Mouse (Mus musculus): Measurements from ENCODE around the gene Jrkl. TPM values are rescaled to one million over a fixed set of nuclear protein-coding genes. Genes with fewer than 3 reads are reported as not detected.

The Jrkl gene
- polyA plus RNA-seq, 1 experiment from 2014 or later = 3.3 TPM

DNA sequence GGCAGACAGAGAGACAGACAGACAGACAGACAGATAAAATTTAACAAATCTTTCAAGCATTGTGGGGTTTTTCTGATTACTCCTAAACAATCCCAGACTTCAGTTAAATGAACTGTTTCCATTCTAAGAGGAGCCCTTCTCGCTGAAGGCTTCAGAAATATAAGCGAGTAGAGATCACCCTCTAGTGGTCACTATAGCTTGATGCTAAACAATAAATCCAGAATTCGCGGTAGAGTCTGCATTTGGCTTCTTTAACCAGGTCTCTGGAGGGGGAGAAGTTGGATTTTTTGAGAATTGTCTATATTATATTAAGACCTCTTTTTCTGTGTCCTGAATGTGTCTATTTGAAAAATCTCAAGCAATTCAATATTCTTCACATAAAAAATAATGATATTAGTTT is 50.4 kb downstream of the Jrkl start:
- Histone ChIP-seq H3K4me1 (replicated peaks; ENCODE audit: control insufficient read depth, insufficient read depth, low read length) (no peaks in the 10 kb centered on the region), H3K36me3 (ENCODE audit: control insufficient read depth, insufficient read depth, low read length) (no peaks in the 10 kb centered on the region), H3K9ac (ENCODE audit: low read depth, low read length) (no peak overlapping the region), H3K27ac (ENCODE audit: low read depth, low read length) (no peak overlapping the region), H3K4me2 (no peak overlapping the region), H3K4me3 (ENCODE audit: low read depth, low read length) (no peak overlapping the region), H3K9me3 (ENCODE audit: control insufficient read depth, low read length) (no peaks in the 10 kb centered on the region), H3K27me3 (replicated peaks; ENCODE audit: control insufficient read depth, insufficient read depth, low read length) (no peaks in the 10 kb centered on the region)
- ATAC-seq (replicated peaks; ENCODE audit: low FRiP score) = no peak
- no peak for DNase-seq (ENCODE audit: low spot score)
- 2% methylated on average over 4 of the region's 4 CpGs for WGBS

DNA sequence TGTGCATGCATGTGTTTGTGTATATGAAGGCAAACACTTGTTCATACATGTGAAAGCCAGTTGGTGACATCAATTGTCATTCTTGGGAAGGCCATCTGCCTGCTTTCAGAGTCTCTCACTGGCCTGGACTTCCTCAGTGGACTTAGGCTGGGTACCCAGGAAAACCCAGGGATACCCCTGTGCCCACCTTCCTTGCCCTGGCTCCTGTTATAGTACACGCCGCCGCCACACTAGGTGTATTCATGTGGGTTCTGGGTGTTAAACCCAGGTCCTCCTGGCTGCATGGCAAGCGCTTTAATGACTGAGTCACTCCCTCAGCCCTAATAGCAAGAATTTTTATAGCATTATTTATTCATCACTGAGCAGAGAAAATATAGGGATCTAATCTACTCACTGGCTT is 51.0 kb downstream of the Jrkl start:
- Histone ChIP-seq H3K9me3 (ENCODE audit: control insufficient read depth, low read length) (no peaks in the 10 kb centered on the region), H3K36me3 (ENCODE audit: control insufficient read depth, insufficient read depth, low read length) (no peaks in the 10 kb centered on the region), H3K27me3 (replicated peaks; ENCODE audit: control insufficient read depth, insufficient read depth, low read length) (no peaks in the 10 kb centered on the region), H3K27ac (ENCODE audit: low read depth, low read length) (no peak overlapping the region), H3K4me3 (ENCODE audit: low read depth, low read length) (no peak overlapping the region), H3K9ac (ENCODE audit: low read depth, low read length) (no peak overlapping the region), H3K4me1 (replicated peaks; ENCODE audit: control insufficient read depth, insufficient read depth, low read length) (no peaks in the 10 kb centered on the region), H3K4me2 (no peak overlapping the region)
- ATAC-seq (replicated peaks; ENCODE audit: low FRiP score) = no peak
- no peak for DNase-seq (ENCODE audit: low spot score)
- 78% methylated on average over 4 of the region's 4 CpGs for WGBS

Other genes starting within 250 kb of the Jrkl start
- 15.1 and 15.5 TPM in 2 replicates for gene Ccdc82, start 1.1 kb upstream of the Jrkl start, polyA plus RNA-seq (2014; fragmentation: Nextera tagmentation; extraction: Ambion mirVana)
- gene Maml2, start 52.1 kb upstream of the Jrkl start, polyA plus RNA-seq (2014; fragmentation: Nextera tagmentation; extraction: Ambion mirVana) = 2.6 and 3.4 TPM in 2 replicates
- not detected in 2 replicates for gene Gm17571, start 200.9 kb upstream of the Jrkl start, polyA plus RNA-seq (2014; fragmentation: Nextera tagmentation; extraction: Ambion mirVana)